8 mouse cellular contexts compared by ENCODE assay signal in the genomic region with DNA sequence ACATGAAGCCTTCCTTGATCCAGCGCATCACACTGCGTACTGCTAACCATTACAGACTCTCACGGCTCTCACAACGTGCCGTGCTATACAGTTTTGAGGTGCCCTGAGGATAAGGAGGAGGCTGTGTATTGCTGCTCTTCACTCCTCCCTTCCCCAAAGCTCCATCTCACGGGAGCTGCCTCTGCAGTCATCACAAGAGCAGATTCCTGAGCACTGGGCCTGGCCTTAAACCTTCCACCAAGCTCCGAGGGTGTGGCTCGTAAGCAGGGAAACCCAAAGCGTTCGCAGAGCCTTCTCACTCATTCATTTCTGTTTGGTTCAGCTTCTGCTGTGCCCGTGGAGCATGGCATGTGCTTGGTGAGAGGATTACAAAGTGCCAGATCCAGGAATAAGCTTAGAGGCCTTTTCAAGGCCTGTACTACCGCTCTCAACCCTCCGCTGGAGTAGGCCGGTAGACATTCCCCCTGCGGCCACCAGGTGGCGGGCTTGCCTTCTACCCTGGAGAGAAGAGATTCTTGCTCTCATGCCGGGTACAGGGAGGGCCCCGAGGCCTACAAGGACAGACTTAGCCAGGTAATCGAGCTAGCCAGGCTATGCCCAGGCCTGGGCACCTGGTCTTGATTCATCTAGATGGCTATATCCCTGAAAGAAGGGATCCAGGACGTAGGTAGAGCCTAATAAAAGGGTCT. TPM values are rescaled to one million over a fixed set of nuclear protein-coding genes. Genes with fewer than 3 reads are reported as not detected.
DNase-seq lines count a peak whose midpoint lies in the region; ATAC-seq and TF ChIP-seq lines count a peak whose summit lies in the region.

No protein-coding gene starts in this region.

- 41% methylated on average over 20 of the region's 20 CpGs for WGBS in embryonic facial prominence, embryonic 14.5 days
- 47% methylated on average over 20 of the region's 20 CpGs for WGBS in heart, embryonic 10.5 days
- 42% methylated on average over 20 of the region's 20 CpGs for WGBS in kidney, embryonic 14.5 days
- 38% methylated on average over 20 of the region's 20 CpGs for WGBS in limb, embryonic 14.5 days

- peak overlapping the region; percentile 35 for H3K27ac ChIP-seq in embryonic facial prominence, embryonic 14.5 days (replicated peaks; ENCODE audit: low read depth, low read length)
- H3K27ac ChIP-seq in heart, embryonic 10.5 days: peak overlapping the region; percentile 82
- H3K27ac ChIP-seq in kidney, embryonic 14.5 days (ENCODE audit: low read depth, low read length): peak overlapping the region; percentile 13; the same call in 1 of the 2 replicates
- H3K27ac ChIP-seq in limb, embryonic 14.5 days (replicated peaks; ENCODE audit: low read depth, low read length): peak overlapping the region; percentile 66

- H3K9ac ChIP-seq in embryonic facial prominence, embryonic 14.5 days (ENCODE audit: low read depth, low read length): peak overlapping the region; percentile 58
- H3K9ac ChIP-seq in kidney, embryonic 14.5 days (ENCODE audit: low read depth, low read length): peak overlapping the region; percentile 44; the same call in 1 of the 2 replicates
- peak overlapping the region; percentile 53 for H3K9ac ChIP-seq in limb, embryonic 14.5 days (ENCODE audit: low read depth, low read length, severe bottlenecking)

- H3K27me3 ChIP-seq in embryonic facial prominence, embryonic 14.5 days (replicated peaks; ENCODE audit: control insufficient read depth, insufficient read depth, low read length): no peaks in the 10 kb centered on the region
- H3K27me3 ChIP-seq in heart, embryonic 10.5 days (ENCODE audit: insufficient read depth, poor library complexity, severe bottlenecking): no peaks in the 10 kb centered on the region
- no peaks in the 10 kb centered on the region for H3K27me3 ChIP-seq in kidney, embryonic 14.5 days (ENCODE audit: control insufficient read depth, insufficient read depth, low read length)
- no peaks in the 10 kb centered on the region for H3K27me3 ChIP-seq in limb, embryonic 14.5 days (ENCODE audit: control insufficient read depth, insufficient read depth, low read length)

- peak; percentile 87 for DNase-seq in 416B (ENCODE audit: low read depth)
- peak; percentile 84 to 89 for DNase-seq in adrenal gland, postnatal 4 days (ENCODE audit: low spot score in 2 of 2)
- DNase-seq in embryonic facial prominence, embryonic 14.5 days (ENCODE audit: low spot score): peak; percentile 92
- DNase-seq in heart, embryonic 10.5 days (ENCODE audit: low spot score): peak; percentile 93
- peak; percentile 89 for DNase-seq in limb, embryonic 14.5 days (ENCODE audit: low spot score)
- peak; percentile 58 to 74 for DNase-seq in monocyte, adult 2 months (ENCODE audit: low read depth in 1 of 2, low spot score in 2 of 2)
- peak; percentile 77 to 78 for DNase-seq in spleen, postnatal 36 days (ENCODE audit: low spot score in 2 of 2)

- peaks cover 67% of the 10 kb centered on the region for H3K36me3 ChIP-seq in embryonic facial prominence, embryonic 14.5 days (ENCODE audit: control insufficient read depth, insufficient read depth, low read length)
- peaks cover 65% of the 10 kb centered on the region for H3K36me3 ChIP-seq in heart, embryonic 10.5 days
- H3K36me3 ChIP-seq in kidney, embryonic 14.5 days (ENCODE audit: control insufficient read depth, insufficient read depth, low read length): peaks cover 75% of the 10 kb centered on the region
- H3K36me3 ChIP-seq in limb, embryonic 14.5 days (ENCODE audit: control insufficient read depth, insufficient read depth, low read length): peaks cover 81% of the 10 kb centered on the region

- ATAC-seq in embryonic facial prominence, embryonic 14.5 days (ENCODE audit: low read depth): peak; percentile 66
- ATAC-seq in kidney, embryonic 14.5 days (ENCODE audit: low FRiP score, low TSS enrichment): peak; percentile 61
- ATAC-seq in limb, embryonic 14.5 days (ENCODE audit: low FRiP score, low read depth): peak; percentile 78

- H3K9me3 ChIP-seq in embryonic facial prominence, embryonic 14.5 days (ENCODE audit: control insufficient read depth, low read length): no peaks in the 10 kb centered on the region
- no peaks in the 10 kb centered on the region for H3K9me3 ChIP-seq in heart, embryonic 10.5 days
- peaks cover 4% of the 10 kb centered on the region; the same call in 1 of the 2 replicates for H3K9me3 ChIP-seq in kidney, embryonic 14.5 days (ENCODE audit: control insufficient read depth, low read length)
- no peaks in the 10 kb centered on the region for H3K9me3 ChIP-seq in limb, embryonic 14.5 days (ENCODE audit: control insufficient read depth, low read length)

- H3K4me3 ChIP-seq in embryonic facial prominence, embryonic 14.5 days (ENCODE audit: low read depth, low read length): no peak overlapping the region
- H3K4me3 ChIP-seq in heart, embryonic 10.5 days: no peak overlapping the region; the same call in 1 of the 2 replicates
- H3K4me3 ChIP-seq in kidney, embryonic 14.5 days (ENCODE audit: low read length): no peak overlapping the region
- no peak overlapping the region for H3K4me3 ChIP-seq in limb, embryonic 14.5 days (replicated peaks; ENCODE audit: low read length)

- 0 out of 2 replicates have a peak, but pooled peaks cover 4% of the 10 kb centered on the region for H3K4me1 ChIP-seq in embryonic facial prominence, embryonic 14.5 days (ENCODE audit: control insufficient read depth, insufficient read depth, low read length)
- peaks cover 35% of the 10 kb centered on the region for H3K4me1 ChIP-seq in heart, embryonic 10.5 days
- no peaks in the 10 kb centered on the region for H3K4me1 ChIP-seq in kidney, embryonic 14.5 days (ENCODE audit: control insufficient read depth, insufficient read depth, low read length)
- peaks cover 3% of the 10 kb centered on the region for H3K4me1 ChIP-seq in limb, embryonic 14.5 days (ENCODE audit: control insufficient read depth, insufficient read depth, low read length)

- no peak overlapping the region for H3K4me2 ChIP-seq in embryonic facial prominence, embryonic 14.5 days (ENCODE audit: low read depth, low read length)
- H3K4me2 ChIP-seq in kidney, embryonic 14.5 days (replicated peaks; ENCODE audit: low read depth, low read length): no peak overlapping the region
- no peak overlapping the region for H3K4me2 ChIP-seq in limb, embryonic 14.5 days (replicated peaks; ENCODE audit: low read depth, low read length, severe bottlenecking)

- no peak for TF ChIP-seq POLR2A in limb, embryonic 14.5 days (IDR thresholded peaks at IDR 0.05; ENCODE audit: borderline replicate concordance, extremely low read depth, insufficient read depth, insufficient read length)

RNA-seq across cellular contexts. Expression of a gene that starts 9.8 kb away (rescaled TPM):
- 10 to 100 TPM; 26.7 to 27.4 TPM for total RNA-seq in adrenal gland, postnatal 4 days (2021)
- polyA plus RNA-seq in embryonic facial prominence, embryonic 14.5 days (2014; fragmentation: Nextera tagmentation; extraction: Ambion mirVana): 26.7 and 30.2 TPM in 2 replicates
- 28.0 and 33.2 TPM in 2 replicates for polyA plus RNA-seq in heart, embryonic 10.5 days (2016; fragmentation: Nextera tagmentation; extraction: Ambion mirVana)
- polyA plus RNA-seq in kidney, embryonic 14.5 days (2014; fragmentation: Nextera tagmentation; extraction: Ambion mirVana): 35.4 and 40.8 TPM in 2 replicates
- polyA plus RNA-seq in limb, embryonic 14.5 days (2012; rRNA removed): 11.8 and 18.6 TPM in 2 replicates
- 26.8 and 27.2 TPM in 2 replicates for polyA plus RNA-seq in limb, embryonic 14.5 days (2014; fragmentation: Nextera tagmentation; extraction: Ambion mirVana)

RNA-seq across cellular contexts. Expression of a gene that starts 27.4 kb away (rescaled TPM):
- 100 to 1,000 TPM; 138 to 140 TPM for total RNA-seq in adrenal gland, postnatal 4 days (2021)
- 122 and 134 TPM in 2 replicates for polyA plus RNA-seq in embryonic facial prominence, embryonic 14.5 days (2014; fragmentation: Nextera tagmentation; extraction: Ambion mirVana)
- 84.1 and 103 TPM in 2 replicates for polyA plus RNA-seq in heart, embryonic 10.5 days (2016; fragmentation: Nextera tagmentation; extraction: Ambion mirVana)
- 127 and 147 TPM in 2 replicates for polyA plus RNA-seq in kidney, embryonic 14.5 days (2014; fragmentation: Nextera tagmentation; extraction: Ambion mirVana)
- polyA plus RNA-seq in limb, embryonic 14.5 days (2012; rRNA removed): 148 and 194 TPM in 2 replicates
- polyA plus RNA-seq in limb, embryonic 14.5 days (2014; fragmentation: Nextera tagmentation; extraction: Ambion mirVana): 151 and 153 TPM in 2 replicates

RNA-seq across cellular contexts. Expression of a gene that starts 39.4 kb away (rescaled TPM):
- total RNA-seq in adrenal gland, postnatal 4 days (2021): 100 to 1,000 TPM; 103 to 129 TPM
- 128 and 138 TPM in 2 replicates for polyA plus RNA-seq in embryonic facial prominence, embryonic 14.5 days (2014; fragmentation: Nextera tagmentation; extraction: Ambion mirVana)
- 92.5 and 124 TPM in 2 replicates for polyA plus RNA-seq in heart, embryonic 10.5 days (2016; fragmentation: Nextera tagmentation; extraction: Ambion mirVana)
- 129 and 178 TPM in 2 replicates for polyA plus RNA-seq in kidney, embryonic 14.5 days (2014; fragmentation: Nextera tagmentation; extraction: Ambion mirVana)
- 444 and 565 TPM in 2 replicates for polyA plus RNA-seq in limb, embryonic 14.5 days (2012; rRNA removed)
- 184 and 198 TPM in 2 replicates for polyA plus RNA-seq in limb, embryonic 14.5 days (2014; fragmentation: Nextera tagmentation; extraction: Ambion mirVana)

RNA-seq across cellular contexts. Expression of a gene that starts 57.4 kb away (rescaled TPM):
- total RNA-seq in adrenal gland, postnatal 4 days (2021): 1 to 10 TPM; 4.2 to 4.9 TPM
- 19.1 and 27.0 TPM in 2 replicates for polyA plus RNA-seq in embryonic facial prominence, embryonic 14.5 days (2014; fragmentation: Nextera tagmentation; extraction: Ambion mirVana)
- polyA plus RNA-seq in heart, embryonic 10.5 days (2016; fragmentation: Nextera tagmentation; extraction: Ambion mirVana): 18.8 and 21.1 TPM in 2 replicates
- polyA plus RNA-seq in kidney, embryonic 14.5 days (2014; fragmentation: Nextera tagmentation; extraction: Ambion mirVana): 12.1 and 18.8 TPM in 2 replicates
- 21.7 and 23.7 TPM in 2 replicates for polyA plus RNA-seq in limb, embryonic 14.5 days (2012; rRNA removed)
- polyA plus RNA-seq in limb, embryonic 14.5 days (2014; fragmentation: Nextera tagmentation; extraction: Ambion mirVana): 33.6 and 34.7 TPM in 2 replicates

Comparison
In these comparisons a context has a peak if more than half of its experiments do, and no peak if none do; other contexts are left out.
1. H3K27ac ChIP-seq: peak in every context shown above with its lines; median percentile 82 in heart, embryonic 10.5 days; 66 in limb, embryonic 14.5 days; 35 in embryonic facial prominence, embryonic 14.5 days; 13 in kidney, embryonic 14.5 days.